Mouse (Mus musculus) mouse trophoblast stem cell (cell line): ENCODE measurements around the gene Mkln1.
"Not testable (repeated sequence)": the region's sequence is repeated elsewhere in the genome, so short reads cannot be mapped to it uniquely, and the experiment has no call there.

Experiments
- in situ Hi-C, 2 experiments: fragments of 300-500 bp; cut with MseI, MboI; formaldehyde crosslinking; loops; 2 replicates in 1 of 2; 3 replicates in 1 of 2; pipeline ENCODE4 v1.15.1; 2025

Gene Mkln1

GRCm38 (mm10) chr6:31550876-31551532 is 152.5 kb downstream of the Mkln1 start:
- in situ Hi-C loops, result no loop called here

GRCm38 (mm10) chr6:31556460-31557100 is 158.0 kb downstream of the Mkln1 start:
- in situ Hi-C loops, result no loop called here

GRCm38 (mm10) chr6:31560138-31560959 is 161.8 kb downstream of the Mkln1 start:
- in situ Hi-C loops, result no loop called here

- in situ Hi-C loops, result not testable (repeated sequence)
Observed at GRCm38 (mm10) chr6:31561948-31562347, 163.4 kb downstream of the Mkln1 start.

- in situ Hi-C loops, result no loop called here
Observed at GRCm38 (mm10) chr6:31562371-31563080, 164.0 kb downstream of the Mkln1 start.

GRCm38 (mm10) chr6:31563235-31564181 is 165.0 kb downstream of the Mkln1 start, which contains the start of gene Podxl:
Podxl (minus strand) TSS chr6:31563981.
- in situ Hi-C loops, result no loop called here

GRCm38 (mm10) chr6:31564182-31564531 is 165.6 kb downstream of the Mkln1 start:
- in situ Hi-C loops, result no loop called here

- in situ Hi-C loops, result no loop called here
Observed at GRCm38 (mm10) chr6:31564901-31565391, 166.4 kb downstream of the Mkln1 start.
